In genomic region chrX:99523306-99523705, GRCm38 (mm10) we compare ENCODE assay signal across 13 mouse cellular contexts. TPM values are rescaled to one million over a fixed set of nuclear protein-coding genes. Genes with fewer than 3 reads are reported as not detected.
DNase-seq lines count a peak whose midpoint lies in the region; ATAC-seq and TF ChIP-seq lines count a peak whose summit lies in the region.
"Had no signal": no experiment of that assay in that cellular context is flagged by ENCODE, and none has a peak within 500 bp of the region (broad histone marks: within the 10 kb centered on the region; RNA-seq: fewer than 3 reads in every experiment).

No protein-coding gene starts in this region.

- no peak overlapping the region for H3K4me2 ChIP-seq in hindbrain, embryonic 14.5 days (replicated peaks)
- no peak overlapping the region for H3K4me2 ChIP-seq in neural tube, embryonic 15.5 days
- H3K4me2 ChIP-seq: embryonic facial prominence, embryonic 15.5 days; forebrain, embryonic 12.5 days had no signal

- peaks cover 98% of the 10 kb centered on the region for H3K27me3 ChIP-seq in hindbrain, embryonic 10.5 days (ENCODE audit: insufficient read depth, poor library complexity, severe bottlenecking)
- H3K27me3 ChIP-seq in hindbrain, embryonic 14.5 days (ENCODE audit: control insufficient read depth, insufficient read depth, low read length) = peaks cover 48% of the 10 kb centered on the region
- peaks cover 42% of the 10 kb centered on the region for H3K27me3 ChIP-seq in neural tube, embryonic 15.5 days (replicated peaks)

- TF ChIP-seq POLR2A in embryonic fibroblast, embryonic 13.5 days (IDR thresholded peaks at IDR 0.05; ENCODE audit: low read depth, low read length) = no peak

- 31% methylated on average over 6 of the region's 6 CpGs for WGBS in hindbrain, embryonic 10.5 days
- WGBS in hindbrain, embryonic 14.5 days = 27% methylated on average over 6 of the region's 6 CpGs
- 42% methylated on average over 6 of the region's 6 CpGs for WGBS in neural tube, embryonic 15.5 days

- H3K4me3 ChIP-seq in hindbrain, embryonic 10.5 days = no peak overlapping the region
- no peak overlapping the region for H3K4me3 ChIP-seq in hindbrain, embryonic 14.5 days (replicated peaks; ENCODE audit: low read length)
- no peak overlapping the region for H3K4me3 ChIP-seq in neural tube, embryonic 15.5 days (replicated peaks)
- H3K4me3 ChIP-seq in embryonic fibroblast, embryonic 13.5 days (ENCODE audit: insufficient read depth, low read length) = no peak overlapping the region
- H3K4me3 ChIP-seq: embryonic facial prominence, embryonic 15.5 days; forebrain, embryonic 12.5 days had no signal

- no peak for TF ChIP-seq CTCF in embryonic fibroblast, embryonic 13.5 days (IDR thresholded peaks at IDR 0.05; ENCODE audit: borderline replicate concordance, insufficient read depth, low read length)

- no peak for ATAC-seq in hindbrain, embryonic 14.5 days (ENCODE audit: low FRiP score)
- 0 out of 2 replicates have a peak, but pooled peaks have one; percentile 14 for ATAC-seq in neural tube, embryonic 15.5 days (ENCODE audit: low FRiP score)
- ATAC-seq: liver, postnatal 0 days had no signal

- H3K36me3 ChIP-seq in hindbrain, embryonic 10.5 days = no peaks in the 10 kb centered on the region
- no peaks in the 10 kb centered on the region for H3K36me3 ChIP-seq in hindbrain, embryonic 14.5 days (replicated peaks; ENCODE audit: control insufficient read depth, insufficient read depth)
- no peaks in the 10 kb centered on the region for H3K36me3 ChIP-seq in neural tube, embryonic 15.5 days
- H3K36me3 ChIP-seq: embryonic facial prominence, embryonic 15.5 days; forebrain, embryonic 12.5 days had no signal

- peak overlapping the region; percentile 78; the same call in 1 of the 2 replicates for H3K27ac ChIP-seq in hindbrain, embryonic 10.5 days
- H3K27ac ChIP-seq in hindbrain, embryonic 14.5 days = no peak overlapping the region
- no peak overlapping the region for H3K27ac ChIP-seq in neural tube, embryonic 15.5 days (replicated peaks)
- peak overlapping the region; percentile 24 for H3K27ac ChIP-seq in embryonic fibroblast, embryonic 13.5 days (ENCODE audit: insufficient read depth, low read length)
- H3K27ac ChIP-seq: embryonic facial prominence, embryonic 15.5 days; hindbrain, postnatal 0 days; kidney, postnatal 0 days had no signal

- no peak overlapping the region for H3K9ac ChIP-seq in hindbrain, embryonic 14.5 days
- no peak overlapping the region for H3K9ac ChIP-seq in neural tube, embryonic 15.5 days (replicated peaks)
- H3K9ac ChIP-seq: embryonic facial prominence, embryonic 15.5 days; forebrain, embryonic 12.5 days; liver, postnatal 0 days had no signal

- no peak for DNase-seq in hindbrain, embryonic 10.5 days (ENCODE audit: low spot score)
- DNase-seq in hindbrain, embryonic 14.5 days (ENCODE audit: low spot score) = no peak
- no peak for DNase-seq in neural tube, embryonic 10.5 days (ENCODE audit: extremely low spot score, low spot score)
- DNase-seq in cerebellum, adult 11-12 months = no peak
- no peak for DNase-seq in right cerebral cortex, adult 2 months (ENCODE audit: low spot score in 2 of 2)
- no peak for DNase-seq in layer of hippocampus, postnatal 25 days (ENCODE audit: extremely low spot score in 1 of 2, low spot score in 1 of 2)

- H3K4me1 ChIP-seq in hindbrain, embryonic 10.5 days (replicated peaks) = peaks cover 44% of the 10 kb centered on the region
- H3K4me1 ChIP-seq in hindbrain, embryonic 14.5 days (replicated peaks; ENCODE audit: control insufficient read depth, insufficient read depth, low read length) = no peaks in the 10 kb centered on the region
- H3K4me1 ChIP-seq in neural tube, embryonic 15.5 days = no peaks in the 10 kb centered on the region
- peaks cover 3% of the 10 kb centered on the region; the same call in 1 of the 2 replicates for H3K4me1 ChIP-seq in embryonic fibroblast, embryonic 13.5 days (ENCODE audit: control insufficient read depth, insufficient read depth, low read length)
- H3K4me1 ChIP-seq: embryonic facial prominence, embryonic 15.5 days had no signal

- no peaks in the 10 kb centered on the region for H3K9me3 ChIP-seq in hindbrain, embryonic 10.5 days
- no peaks in the 10 kb centered on the region for H3K9me3 ChIP-seq in hindbrain, embryonic 14.5 days (ENCODE audit: control insufficient read depth, low read length)
- no peaks in the 10 kb centered on the region for H3K9me3 ChIP-seq in neural tube, embryonic 15.5 days (replicated peaks)
- H3K9me3 ChIP-seq: embryonic facial prominence, embryonic 15.5 days; forebrain, embryonic 12.5 days had no signal

RNA-seq across cellular contexts. Expression of gene Pja1, which starts 52.2 kb away (rescaled TPM):
- 188 and 192 TPM in 2 replicates for polyA plus RNA-seq in hindbrain, embryonic 10.5 days (2016; fragmentation: Nextera tagmentation; extraction: Ambion mirVana)
- polyA plus RNA-seq in hindbrain, embryonic 14.5 days (2014; fragmentation: Nextera tagmentation; extraction: Ambion mirVana) = 315 and 348 TPM in 2 replicates
- polyA plus RNA-seq in neural tube, embryonic 15.5 days (2015; fragmentation: Nextera tagmentation; extraction: Ambion mirVana) = 313 and 347 TPM in 2 replicates
- polyA plus RNA-seq in embryonic fibroblast, embryonic 13.5 days (2011; ENCODE audit: insufficient read length, low read depth, missing spikeins) = 53.8 and 54.6 TPM in 2 replicates
- 100 to 1,000 TPM; 185 to 214 TPM for total RNA-seq in layer of hippocampus, postnatal 25 days (2021)

Comparison
In these comparisons a context has a peak if more than half of its experiments do, and no peak if none do; other contexts are left out.
1. H3K27ac ChIP-seq: peak in hindbrain, embryonic 10.5 days (single experiment) and embryonic fibroblast, embryonic 13.5 days (single experiment); none in hindbrain, embryonic 14.5 days (single experiment) and neural tube, embryonic 15.5 days (single experiment).